Mouse (Mus musculus) bone marrow, adult 2 months (tissue): Measurements from ENCODE around the gene Rab19. TPM values are rescaled to one million over a fixed set of nuclear protein-coding genes. Genes with fewer than 3 reads are reported as not detected.
"Not testable (repeated sequence)": the region's sequence is repeated elsewhere in the genome, so short reads cannot be mapped to it uniquely, and the experiment has no call there.

Source experiments
- H3K27ac ChIP-seq: fragments of 200-500 bp; 2 replicates; pipeline ENCODE4 v1.5.1; 2012; ENCODE audit warnings: low read depth, mild to moderate bottlenecking, control low read depth, inconsistent platforms, low read length; ENCODE audit not compliant: control insufficient read depth, poor library complexity, insufficient read depth
- H3K4me1 ChIP-seq: fragments of 200-500 bp; 2 replicates; pipeline ENCODE4 v1.6.1; 2011; ENCODE audit warnings: low read length; ENCODE audit not compliant: control insufficient read depth, insufficient read depth
- H3K4me3 ChIP-seq: fragments of 200-500 bp; replicated peaks from 2 replicates; pipeline ENCODE3; 2011; ENCODE audit warnings: mild to moderate bottlenecking, low read depth, low read length, control low read depth; ENCODE audit not compliant: control insufficient read depth
- CTCF ChIP-seq: fragments of 200-500 bp; IDR thresholded peaks from 2 replicates; pipeline ENCODE4 v1.5.1; 2011; ENCODE audit warnings: low read length, control low read depth; ENCODE audit not compliant: control insufficient read depth, insufficient read depth
- POLR2A ChIP-seq: fragments of 200-500 bp; IDR thresholded peaks from 2 replicates; pipeline ENCODE4 v1.6.1; 2011; ENCODE audit warnings: low read depth, mild to moderate bottlenecking, control low read depth, low read length, borderline replicate concordance; ENCODE audit not compliant: control insufficient read depth
- WGBS: fragments of 180-500 bp; shearing (Covaris S2); methylation state at CpG from one replicate; pipeline ENCODE4 v1.1.7; 2018; 5-methylcytosine and 5-hydroxymethylcytosine counted together
- polyA plus RNA-seq: library from polyadenylated mRNA; stranded (reverse); fragments of >200 nt; gene quantifications from 2 replicates; pipeline ENCODE4 v1.2.4, GENCODE M21; 2011; ENCODE audit warnings: low replicate concordance; ENCODE audit not compliant: missing spikeins, insufficient read depth, insufficient read length

The Rab19 gene
- polyA plus RNA-seq, 1 experiment, result 2.9 TPM

DNA sequence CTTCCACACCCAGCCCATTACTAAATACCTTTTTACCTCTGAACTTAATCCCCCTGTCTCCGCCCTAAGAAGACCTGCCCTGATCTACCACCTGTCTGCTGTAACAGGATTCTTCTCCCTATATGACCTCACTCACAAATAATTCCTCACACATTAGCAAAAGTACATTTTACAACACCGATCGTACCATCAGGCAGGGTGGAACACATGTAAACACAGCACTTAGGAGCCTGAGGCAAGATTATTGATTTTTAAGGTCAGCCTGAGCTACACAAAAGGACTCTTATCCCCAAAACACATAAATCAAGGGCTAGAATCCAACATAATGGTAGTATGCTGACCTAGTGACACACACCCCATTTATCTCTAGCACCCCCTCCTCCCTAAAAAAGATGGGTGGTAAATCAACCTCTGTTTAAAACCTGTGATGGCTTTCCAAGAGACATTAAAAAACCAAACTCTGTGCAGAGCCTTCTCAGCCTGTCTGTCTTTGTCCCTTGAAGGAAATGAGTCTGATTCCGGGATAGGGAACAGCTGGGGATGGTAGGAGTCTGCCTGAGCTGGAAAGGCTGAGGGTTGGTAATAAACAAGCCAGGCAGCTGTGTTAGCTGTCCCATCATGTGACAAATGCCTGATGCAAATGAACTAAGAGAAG, 7.5 kb upstream of the Rab19 start:
- no peak overlapping the region for H3K4me3 ChIP-seq
- peaks cover 2% of the 10 kb centered on the region; the same call in 1 of the 2 replicates for H3K4me1 ChIP-seq
- TF ChIP-seq POLR2A, result no peak
- no peak for TF ChIP-seq CTCF
- no peak overlapping the region for H3K27ac ChIP-seq
- 72% methylated on average over 4 of the region's 4 CpGs for WGBS

DNA sequence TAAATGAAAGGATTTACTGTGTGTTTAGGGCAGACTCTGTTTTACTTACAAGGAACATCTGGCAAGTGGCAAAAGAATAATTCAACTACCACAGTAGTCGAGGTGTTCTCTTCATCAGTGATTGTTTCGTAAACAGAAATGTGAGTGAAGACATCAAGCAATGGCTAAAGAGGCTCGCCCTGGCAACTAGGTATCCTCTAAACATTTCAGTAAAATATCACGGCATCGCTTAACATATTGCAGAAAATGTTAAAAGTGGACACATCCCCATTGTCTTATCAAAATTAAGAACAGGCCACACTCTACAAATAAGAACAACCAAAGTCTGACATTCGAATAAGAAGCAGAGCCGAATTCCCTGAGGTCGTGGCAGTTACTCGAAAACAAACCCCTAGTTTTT, 4.2 kb upstream of the Rab19 start:
- TF ChIP-seq CTCF (no peak), POLR2A (no peak)
- no peak overlapping the region; the same call in 1 of the 2 replicates for H3K27ac ChIP-seq
- H3K4me3 ChIP-seq, result peak overlapping the region; percentile 69
- peaks cover 3% of the 10 kb centered on the region; the same call in 1 of the 2 replicates for H3K4me1 ChIP-seq
- 23% methylated on average over 9 of the region's 9 CpGs for WGBS

DNA sequence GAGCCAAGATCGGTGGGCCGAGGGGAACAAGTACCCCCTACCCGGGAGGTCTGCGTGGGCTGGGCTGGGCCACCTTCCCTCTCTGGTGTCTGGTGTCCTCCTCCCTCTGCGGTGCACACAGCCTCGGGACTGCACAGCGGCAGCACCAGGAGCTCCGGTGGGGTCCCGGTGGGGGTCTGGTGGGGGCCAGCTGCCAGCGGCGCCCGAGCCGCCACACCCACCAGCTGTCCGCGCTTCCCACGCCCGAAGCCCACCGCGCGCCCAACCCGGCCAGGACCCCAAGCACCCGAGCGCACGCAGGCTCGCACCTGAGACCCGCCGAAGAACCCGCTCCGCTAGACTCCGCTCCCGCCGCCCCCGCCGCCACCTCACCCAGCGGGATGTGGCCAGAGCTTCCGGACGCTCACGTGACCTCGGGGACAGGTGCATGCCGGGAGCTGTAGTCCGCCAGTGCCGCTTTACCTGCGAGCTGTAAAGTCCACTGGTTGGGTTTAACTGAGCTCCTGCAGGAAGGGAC, 3.6 kb upstream of the Rab19 start, which contains the start of gene Slc37a3:
Gene Slc37a3, minus strand, starts transcription at position 365 of the 517 bp plus-strand sequence.
- peak within 1 kb of the TSS; percentile 64 for H3K27ac ChIP-seq

DNA sequence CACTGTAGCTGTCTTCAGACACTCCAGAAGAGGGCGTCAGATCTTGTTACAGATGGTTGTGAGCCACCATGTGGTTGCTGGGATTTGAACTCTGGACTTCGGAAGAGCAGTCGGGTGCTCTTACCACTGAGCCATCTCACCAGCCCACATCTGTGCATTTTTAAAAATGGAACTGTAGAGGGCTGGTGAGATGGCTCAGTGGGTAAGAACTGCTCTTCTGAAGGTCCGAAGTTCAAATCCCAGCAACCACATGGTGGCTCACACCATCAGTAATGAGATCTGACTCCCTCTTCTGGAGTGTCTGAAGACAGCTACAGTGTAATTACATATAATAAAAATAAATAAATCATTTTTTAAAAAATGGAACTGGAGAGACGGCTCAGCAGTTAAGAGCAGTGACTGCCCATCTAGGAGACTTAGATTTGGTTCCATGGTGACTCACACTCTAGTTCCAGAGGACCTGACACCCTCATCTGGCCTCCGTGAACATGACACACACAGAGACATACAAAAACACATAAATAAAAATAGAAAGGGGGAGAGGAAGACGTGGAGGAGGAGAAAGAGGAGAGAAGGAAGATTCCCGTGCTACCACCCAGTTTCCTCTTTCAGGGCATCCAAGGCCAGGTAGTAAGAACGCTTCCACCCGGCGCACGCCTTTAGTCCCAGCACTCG, 2.7 kb upstream of the Rab19 start:
- not testable (repeated sequence) for H3K27ac ChIP-seq, H3K4me3 ChIP-seq
- 59% methylated on average over 13 of the region's 13 CpGs for WGBS

More for the DNA sequence above, 3.6 kb upstream of the Rab19 start, which contains the start of gene Slc37a3:
- Histone ChIP-seq H3K4me1 (peaks cover 3% of the 10 kb centered on the region; the same call in 1 of the 2 replicates), H3K4me3 (peak within 1 kb of the TSS; percentile 69)
- no peak for TF ChIP-seq CTCF
- peak; percentile 63; the same call in 1 of the 2 replicates for TF ChIP-seq POLR2A
- 1% methylated on average over 43 of the region's 43 CpGs for WGBS

DNA sequence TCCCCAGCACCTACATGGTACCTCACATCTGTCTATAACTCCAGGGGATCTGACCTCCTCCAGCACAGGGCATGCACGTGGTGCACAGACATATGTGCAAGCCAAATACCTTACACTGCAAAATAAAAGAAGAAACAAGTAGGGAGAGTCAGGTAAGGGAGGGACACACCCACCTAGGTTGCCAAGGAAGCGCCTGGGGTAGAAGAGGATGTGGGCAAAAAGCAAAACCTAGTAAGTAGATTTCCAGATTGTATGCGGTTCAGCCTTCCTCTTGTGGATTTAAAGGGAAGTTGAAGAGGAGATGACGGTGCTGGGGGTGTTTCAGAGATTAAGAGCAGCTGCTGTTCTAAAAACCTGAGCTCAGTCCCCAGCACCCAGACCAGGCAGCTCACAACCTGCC, 1.8 kb upstream of the Rab19 start:
- Histone ChIP-seq H3K27ac (peak overlapping the region; percentile 58; the same call in 1 of the 2 replicates), H3K4me1 (peaks cover 1% of the 10 kb centered on the region; the same call in 1 of the 2 replicates), H3K4me3 (no peak overlapping the region)
- TF ChIP-seq POLR2A, result no peak
- no peak for TF ChIP-seq CTCF
- WGBS, result 1% methylated on average over 4 of the region's 4 CpGs

More for the DNA sequence above, 2.7 kb upstream of the Rab19 start:
- not testable (repeated sequence) for H3K4me1 ChIP-seq

DNA sequence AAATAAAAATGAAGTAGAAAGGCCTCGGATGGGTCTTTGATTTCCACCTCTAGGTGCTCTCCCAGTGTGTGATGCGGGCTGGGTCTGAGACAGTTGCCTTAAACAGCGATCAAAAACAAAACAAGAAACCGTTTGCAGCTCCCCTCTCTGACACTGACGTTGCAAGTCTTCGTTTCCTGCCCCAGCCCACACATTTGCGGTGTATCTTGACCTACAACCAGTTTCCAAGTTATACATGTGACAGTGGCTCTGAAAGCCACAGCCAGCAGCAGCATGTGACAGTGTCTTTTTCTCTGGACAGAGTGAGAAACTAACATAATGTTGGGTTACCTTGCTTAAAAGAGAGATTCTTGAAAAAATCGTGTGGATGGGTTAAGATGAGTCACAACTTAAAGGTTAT, 1.2 kb upstream of the Rab19 start:
- Histone ChIP-seq H3K27ac (peak overlapping the region; percentile 58; the same call in 1 of the 2 replicates), H3K4me1 (peaks cover 1% of the 10 kb centered on the region; the same call in 1 of the 2 replicates), H3K4me3 (peak overlapping the region; percentile 9)
- no peak for TF ChIP-seq CTCF
- WGBS, result 6% methylated on average over 8 of the region's 8 CpGs

DNA sequence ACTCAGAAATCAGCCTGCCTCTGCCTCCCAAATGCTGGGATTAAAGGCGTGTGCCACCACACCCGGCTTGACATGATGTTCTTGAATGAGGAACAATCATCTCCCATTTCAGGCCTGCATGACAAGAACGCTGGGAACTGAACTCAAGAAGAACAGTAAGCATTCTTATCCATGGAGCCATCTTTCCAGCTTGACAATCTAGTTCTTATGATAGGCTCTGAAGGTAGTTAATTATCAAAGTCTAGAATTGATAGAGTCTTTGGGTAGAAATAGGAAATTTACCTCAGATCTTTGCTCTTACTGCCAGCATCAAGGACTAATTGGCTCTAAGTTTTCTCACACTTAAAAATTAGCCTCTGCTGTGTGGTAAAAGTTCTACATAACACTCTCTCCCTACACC, 699 bp upstream of the Rab19 start:
- H3K27ac ChIP-seq, result peak overlapping the region; percentile 58; the same call in 1 of the 2 replicates
- WGBS, result 40% methylated on average over 3 of the region's 3 CpGs

DNA sequence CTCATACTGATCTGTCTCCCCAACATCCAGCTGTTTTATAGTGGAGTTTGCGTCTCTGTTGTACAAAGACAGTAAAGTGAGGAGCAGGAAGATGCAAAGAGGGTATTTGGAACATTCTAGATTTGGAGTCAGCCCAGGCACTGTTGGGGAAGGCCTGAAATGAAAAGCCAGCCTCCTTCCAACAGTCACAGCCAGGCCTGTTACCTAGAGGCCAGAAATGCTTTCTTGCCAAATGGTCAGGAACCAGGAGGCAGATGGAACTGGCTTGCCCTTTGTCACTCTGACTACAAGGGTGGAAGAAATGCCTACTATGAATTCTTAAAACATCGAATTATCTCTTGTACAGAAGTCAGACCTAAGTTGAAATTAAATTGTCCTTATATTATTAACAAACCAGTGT, 9.0 kb downstream of the Rab19 start:
- TF ChIP-seq CTCF (no peak), POLR2A (no peak)
- Histone ChIP-seq H3K27ac (no peak overlapping the region), H3K4me1 (no peaks in the 10 kb centered on the region), H3K4me3 (no peak overlapping the region)
- 94% methylated on average over 2 of the region's 2 CpGs for WGBS

More for the DNA sequence above, 699 bp upstream of the Rab19 start:
- no peak overlapping the region for H3K4me3 ChIP-seq
- H3K4me1 ChIP-seq, result peaks cover 1% of the 10 kb centered on the region; the same call in 1 of the 2 replicates
- TF ChIP-seq CTCF (no peak), POLR2A (no peak)
